Mouse (Mus musculus) lung, postnatal 0 days (tissue): Measurements from ENCODE around the gene Cant1. TPM values are rescaled to one million over a fixed set of nuclear protein-coding genes. Genes with fewer than 3 reads are reported as not detected.
A peak's percentile ranks its signal among the peaks of the same experiment; 100 is the strongest.

Experiments used
- ATAC-seq: fragments of 200-750 bp; cut with Nextera tagmentation; 2 replicates; pipeline ENCODE4 v1.8.0; 2017; ENCODE audit warnings: moderate library complexity
- DNase-seq: peaks from one replicate; pipeline ENCODE4 v3.0.0-alpha.2; 2016; ENCODE audit warnings: low spot score
- H3K27ac ChIP-seq: fragments of 300-500 bp; sonication (generic); 2 replicates; pipeline ENCODE4 v1.5.1; 2014; ENCODE audit warnings: antibody characterized with exemption, mild to moderate bottlenecking, low read length, mixed read lengths
- H3K27me3 ChIP-seq: fragments of 300-500 bp; sonication (generic); replicated peaks from 2 replicates; pipeline ENCODE4 v1.6.1; 2014; ENCODE audit warnings: low read length, mixed read lengths; ENCODE audit not compliant: insufficient read depth
- H3K36me3 ChIP-seq: fragments of 300-500 bp; sonication (generic); 2 replicates; pipeline ENCODE4 v1.6.1; 2014; ENCODE audit warnings: low read length, mixed read lengths; ENCODE audit not compliant: insufficient read depth
- H3K4me1 ChIP-seq: fragments of 300-500 bp; sonication (generic); 2 replicates; pipeline ENCODE4 v1.6.1; 2014; ENCODE audit warnings: antibody characterized with exemption, low read depth, low read length, mixed read lengths; ENCODE audit not compliant: insufficient read depth
- H3K4me2 ChIP-seq: fragments of 300-500 bp; sonication (generic); replicated peaks from 2 replicates; pipeline ENCODE4 v1.6.1; 2014; ENCODE audit warnings: low read depth, mild to moderate bottlenecking, low read length, moderate library complexity, mixed read lengths
- H3K4me3 ChIP-seq: fragments of 300-500 bp; sonication (generic); 2 replicates; pipeline ENCODE4 v1.5.1; 2014; ENCODE audit warnings: low read depth, low read length
- H3K9ac ChIP-seq: fragments of 300-500 bp; sonication (generic); replicated peaks from 2 replicates; pipeline ENCODE4 v1.6.1; 2014; ENCODE audit warnings: low read depth, mild to moderate bottlenecking
- H3K9me3 ChIP-seq: fragments of 300-500 bp; sonication (generic); 2 replicates; pipeline ENCODE4 v1.6.1; 2016; ENCODE audit warnings: low read length, mixed read lengths
- CTCF ChIP-seq: IDR thresholded peaks from 2 replicates; pipeline ENCODE4 v1.5.1; 2016; ENCODE audit warnings: antibody characterized with exemption, mild to moderate bottlenecking
- EP300 ChIP-seq: IDR thresholded peaks from 2 replicates; pipeline ENCODE4 v1.6.1; 2016; ENCODE audit warnings: antibody characterized with exemption, mild to moderate bottlenecking, control low read depth
- WGBS: fragments of 180-500 bp; shearing (Covaris S2); extraction: QIAGEN DNeasy Blood & Tissue Kit; methylation state at CpG from one replicate; pipeline ENCODE4 v1.1.7; 2014; 5-methylcytosine and 5-hydroxymethylcytosine counted together
- polyA plus RNA-seq: library from polyadenylated mRNA; unstranded; fragments of >200 nt; fragmentation: Nextera tagmentation; extraction: Ambion mirVana; gene quantifications from 2 replicates; pipeline ENCODE4 v1.2.1, GENCODE M21; 2015

The Cant1 gene
- polyA plus RNA-seq, 1 experiment from 2014 or later: 21.3 TPM

- Histone ChIP-seq H3K27me3 (no peaks in the 10 kb centered on the region), H3K36me3 (peaks cover 12% of the 10 kb centered on the region; the same call in 1 of the 2 replicates), H3K9ac (no peak overlapping the region), H3K4me2 (no peak overlapping the region), H3K9me3 (no peaks in the 10 kb centered on the region), H3K4me3 (no peak overlapping the region), H3K27ac (no peak overlapping the region), H3K4me1 (peaks cover 9% of the 10 kb centered on the region)
- no peak for TF ChIP-seq EP300
- no peak for TF ChIP-seq CTCF
- WGBS: 93% methylated on average over 8 of the region's 8 CpGs
- no peak for ATAC-seq
- DNase-seq: no peak
These were observed 13.6 kb downstream of the Cant1 start for GRCm38 (mm10) chr11:118405311-118405710.

GRCm38 (mm10) chr11:118403951-118404899 lies 14.7 kb downstream of the Cant1 start:
- Histone ChIP-seq H3K9me3 (no peaks in the 10 kb centered on the region), H3K27me3 (no peaks in the 10 kb centered on the region), H3K4me2 (no peak overlapping the region), H3K27ac (no peak overlapping the region), H3K9ac (no peak overlapping the region), H3K36me3 (peaks cover 12% of the 10 kb centered on the region; the same call in 1 of the 2 replicates), H3K4me1 (peaks cover 9% of the 10 kb centered on the region), H3K4me3 (no peak overlapping the region)
- WGBS: 68% methylated on average over 6 of the region's 6 CpGs
- TF ChIP-seq CTCF (no peak), EP300 (no peak; the same call in 1 of the 2 replicates)
- peak; percentile 35 for DNase-seq
- ATAC-seq: no peak; the same call in 1 of the 2 replicates

DNA sequence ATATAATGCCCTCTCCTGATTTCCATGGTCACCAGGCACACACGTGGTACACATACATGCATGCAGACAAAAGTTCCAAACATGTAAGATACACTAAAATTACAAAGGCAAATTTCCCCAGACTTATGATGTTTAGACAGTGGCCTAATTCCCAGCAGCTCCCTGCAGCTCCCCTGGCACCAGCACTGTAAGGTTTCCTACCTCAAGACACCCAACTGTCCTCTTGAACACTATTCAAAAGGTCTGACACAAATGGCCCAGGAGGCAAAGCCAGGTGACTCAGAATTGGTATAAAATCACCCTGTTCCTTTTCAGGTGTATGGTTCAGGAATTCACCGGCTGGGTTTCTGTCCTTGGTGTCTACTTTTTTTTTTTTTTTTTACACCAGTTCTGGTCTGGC lies 15.7 kb downstream of the Cant1 start:
- TF ChIP-seq CTCF (no peak), EP300 (no peak)
- H3K4me3 ChIP-seq: no peak overlapping the region
- H3K9me3 ChIP-seq: no peaks in the 10 kb centered on the region
- no peak overlapping the region for H3K9ac ChIP-seq
- peaks cover 9% of the 10 kb centered on the region for H3K4me1 ChIP-seq
- no peaks in the 10 kb centered on the region for H3K27me3 ChIP-seq
- H3K36me3 ChIP-seq: peaks cover 12% of the 10 kb centered on the region; the same call in 1 of the 2 replicates
- ATAC-seq (no peak), DNase-seq (no peak)
- no peak overlapping the region for H3K27ac ChIP-seq
- WGBS: 91% methylated on average over 2 of the region's 2 CpGs
- H3K4me2 ChIP-seq: no peak overlapping the region

GRCm38 (mm10) chr11:118401760-118402280 lies 17.1 kb downstream of the Cant1 start, which contains the start of gene Lgals3bp:
TSS of gene Lgals3bp (minus strand) at chr11:118402092.
- Histone ChIP-seq H3K4me3 (no peak within 1 kb of the TSS), H3K9me3 (no peaks in the 10 kb centered on the region), H3K27ac (peak within 1 kb of the TSS; percentile 77), H3K27me3 (no peaks in the 10 kb centered on the region), H3K9ac (peak within 1 kb of the TSS; percentile 4; the same call in 1 of the 2 replicates), H3K4me2 (peak within 1 kb of the TSS; percentile 48), H3K36me3 (peaks cover 11% of the 10 kb centered on the region; the same call in 1 of the 2 replicates), H3K4me1 (peaks cover 9% of the 10 kb centered on the region)
- peak; percentile 63 for TF ChIP-seq CTCF
- TF ChIP-seq EP300: no peak
- 41% methylated on average over 7 of the region's 7 CpGs for WGBS
- DNase-seq (peak; percentile 93), ATAC-seq (peak; percentile 80)

- H3K4me1 ChIP-seq: peaks cover 9% of the 10 kb centered on the region
- TF ChIP-seq CTCF (no peak), EP300 (no peak)
- no peak overlapping the region for H3K4me3 ChIP-seq
- 84% methylated on average over 4 of the region's 4 CpGs for WGBS
- H3K27ac ChIP-seq: peak overlapping the region; percentile 77
- ATAC-seq (0 out of 2 replicates have a peak, but pooled peaks have one; percentile 1), DNase-seq (no peak)
- H3K4me2 ChIP-seq: peak overlapping the region; percentile 48
- H3K36me3 ChIP-seq: peaks cover 4% of the 10 kb centered on the region; the same call in 1 of the 2 replicates
- H3K27me3 ChIP-seq: no peaks in the 10 kb centered on the region
- H3K9me3 ChIP-seq: no peaks in the 10 kb centered on the region
- peak overlapping the region; percentile 4; the same call in 1 of the 2 replicates for H3K9ac ChIP-seq
These were observed 17.7 kb downstream of the Cant1 start for GRCm38 (mm10) chr11:118401195-118401594.

- H3K9me3 ChIP-seq: no peaks in the 10 kb centered on the region
- WGBS: 24% methylated on average over 6 of the region's 6 CpGs
- no peaks in the 10 kb centered on the region for H3K27me3 ChIP-seq
- H3K4me3 ChIP-seq: no peak overlapping the region
- ATAC-seq: peak; percentile 53
- peak; percentile 58 for DNase-seq
- no peak overlapping the region for H3K9ac ChIP-seq
- peak overlapping the region; percentile 48 for H3K4me2 ChIP-seq
- H3K4me1 ChIP-seq: peaks cover 9% of the 10 kb centered on the region
- H3K27ac ChIP-seq: peak overlapping the region; percentile 77
- peaks cover 3% of the 10 kb centered on the region; the same call in 1 of the 2 replicates for H3K36me3 ChIP-seq
- 0 out of 2 replicates have a peak, but pooled peaks have one; percentile 11 for TF ChIP-seq EP300
- TF ChIP-seq CTCF: no peak
These were observed 18.3 kb downstream of the Cant1 start for GRCm38 (mm10) chr11:118400566-118400936.
